In genomic region chr5:114807468-114807867, GRCm38 (mm10) we compare ENCODE assay signal across 12 mouse cellular contexts. TPM values are rescaled to one million over a fixed set of nuclear protein-coding genes. Genes with fewer than 3 reads are reported as not detected.
DNase-seq lines count a peak whose midpoint lies in the region; ATAC-seq lines count a peak whose summit lies in the region.
"Had no signal": no experiment of that assay in that cellular context is flagged by ENCODE, and none has a peak within 500 bp of the region (broad histone marks: within the 10 kb centered on the region; RNA-seq: fewer than 3 reads in every experiment).

No protein-coding gene starts in this region.

- peaks cover 18 to 27% of the 10 kb centered on the region in 2 experiments for H3K4me1 ChIP-seq in heart, embryonic 14.5 days (ENCODE audit: control insufficient read depth in 2 of 2, insufficient read depth in 2 of 2, low read length in 2 of 2)
- H3K4me1 ChIP-seq in midbrain, embryonic 14.5 days (ENCODE audit: control insufficient read depth, insufficient read depth, low read length) = peaks cover 9% of the 10 kb centered on the region
- H3K4me1 ChIP-seq in midbrain, embryonic 11.5 days (ENCODE audit: control insufficient read depth, insufficient read depth, low read length) = peaks cover under 1% of the 10 kb centered on the region; the same call in 1 of the 2 replicates
- peaks cover 41% of the 10 kb centered on the region for H3K4me1 ChIP-seq in limb, embryonic 12.5 days (replicated peaks)
- 0 out of 2 replicates have a peak, but pooled peaks cover 3% of the 10 kb centered on the region for H3K4me1 ChIP-seq in stomach, embryonic 15.5 days

- no peaks in the 10 kb centered on the region for H3K9me3 ChIP-seq in heart, embryonic 14.5 days (ENCODE audit: control insufficient read depth, low read length)
- no peaks in the 10 kb centered on the region for H3K9me3 ChIP-seq in midbrain, embryonic 14.5 days (ENCODE audit: control insufficient read depth, low read length)
- no peaks in the 10 kb centered on the region for H3K9me3 ChIP-seq in midbrain, embryonic 11.5 days (ENCODE audit: control insufficient read depth, low read length)
- H3K9me3 ChIP-seq in limb, embryonic 12.5 days = no peaks in the 10 kb centered on the region
- no peaks in the 10 kb centered on the region for H3K9me3 ChIP-seq in stomach, embryonic 15.5 days

- DNase-seq in heart, adult 9 months (ENCODE audit: low spot score in 2 of 2) = no peak
- DNase-seq in midbrain, embryonic 14.5 days = no peak
- DNase-seq in midbrain, embryonic 11.5 days (ENCODE audit: low spot score, missing footprints) = no peak
- DNase-seq in urinary bladder, adult 18-20 months (ENCODE audit: low spot score in 2 of 2) = no peak
- no peak for DNase-seq in gastrocnemius, postnatal 25 days

- 13% methylated on average over 8 of the region's 8 CpGs for whole genome bisulfite sequencing in heart, embryonic 14.5 days
- WGBS in midbrain, embryonic 14.5 days = 33% methylated on average over 8 of the region's 8 CpGs
- WGBS in midbrain, embryonic 11.5 days = 33% methylated on average over 8 of the region's 8 CpGs
- WGBS in limb, embryonic 12.5 days = 23% methylated on average over 8 of the region's 8 CpGs
- WGBS in stomach, embryonic 15.5 days = 38% methylated on average over 8 of the region's 8 CpGs

- peak overlapping the region; percentile 54 for H3K9ac ChIP-seq in heart, embryonic 14.5 days (ENCODE audit: low read length)
- no peak overlapping the region for H3K9ac ChIP-seq in midbrain, embryonic 14.5 days (replicated peaks; ENCODE audit: low read length)
- no peak overlapping the region for H3K9ac ChIP-seq in midbrain, embryonic 11.5 days (ENCODE audit: low read length)
- H3K9ac ChIP-seq in limb, embryonic 12.5 days (replicated peaks) = no peak overlapping the region
- H3K9ac ChIP-seq in stomach, embryonic 15.5 days = no peak overlapping the region

- no peaks in the 10 kb centered on the region for H3K27me3 ChIP-seq in heart, embryonic 14.5 days (ENCODE audit: control insufficient read depth, insufficient read depth, low read length)
- no peaks in the 10 kb centered on the region for H3K27me3 ChIP-seq in midbrain, embryonic 14.5 days (ENCODE audit: control insufficient read depth, insufficient read depth, low read length)
- H3K27me3 ChIP-seq in midbrain, embryonic 11.5 days (ENCODE audit: control insufficient read depth, insufficient read depth, low read length) = no peaks in the 10 kb centered on the region
- no peaks in the 10 kb centered on the region for H3K27me3 ChIP-seq in limb, embryonic 12.5 days
- H3K27me3 ChIP-seq in stomach, embryonic 15.5 days (replicated peaks) = no peaks in the 10 kb centered on the region
- H3K27me3 ChIP-seq: CH12.LX had no signal

- peaks cover 48% of the 10 kb centered on the region for H3K36me3 ChIP-seq in heart, embryonic 14.5 days (ENCODE audit: control insufficient read depth, insufficient read depth, low read length)
- peaks cover 73% of the 10 kb centered on the region for H3K36me3 ChIP-seq in midbrain, embryonic 14.5 days (ENCODE audit: control insufficient read depth, insufficient read depth, low read length)
- H3K36me3 ChIP-seq in midbrain, embryonic 11.5 days (ENCODE audit: control insufficient read depth, insufficient read depth, low read length) = peaks cover 17% of the 10 kb centered on the region
- peaks cover 71% of the 10 kb centered on the region for H3K36me3 ChIP-seq in limb, embryonic 12.5 days
- H3K36me3 ChIP-seq in stomach, embryonic 15.5 days = peaks cover 38% of the 10 kb centered on the region

- H3K4me3 ChIP-seq in heart, embryonic 14.5 days (ENCODE audit: control insufficient read depth in 1 of 2, insufficient read depth in 1 of 2, low read depth in 1 of 2, low read length in 2 of 2) = peak overlapping the region in 1 of 2 experiments; percentile 3; a peak in 1 of 4 replicates
- H3K4me3 ChIP-seq in midbrain, embryonic 14.5 days (replicated peaks; ENCODE audit: low read depth, low read length) = no peak overlapping the region
- no peak overlapping the region for H3K4me3 ChIP-seq in midbrain, embryonic 11.5 days (ENCODE audit: low read depth, low read length)
- H3K4me3 ChIP-seq in limb, embryonic 12.5 days (replicated peaks) = no peak overlapping the region
- no peak overlapping the region for H3K4me3 ChIP-seq in stomach, embryonic 15.5 days (replicated peaks)

- ATAC-seq in heart, embryonic 14.5 days (ENCODE audit: insufficient number of reproducible peaks, insufficient read depth, low FRiP score, low read depth) = peak; percentile 70
- ATAC-seq in midbrain, embryonic 14.5 days (ENCODE audit: low FRiP score, low TSS enrichment) = no peak
- no peak for ATAC-seq in midbrain, embryonic 11.5 days (ENCODE audit: low FRiP score)
- 0 out of 2 replicates have a peak, but pooled peaks have one; percentile 43 for ATAC-seq in limb, embryonic 12.5 days (ENCODE audit: insufficient number of reproducible peaks, insufficient read depth, low FRiP score, low TSS enrichment, low read depth)
- no peak for ATAC-seq in stomach, embryonic 15.5 days (ENCODE audit: insufficient read depth, low FRiP score, low read depth)

- peak overlapping the region; percentile 80 to 89 for H3K27ac ChIP-seq in heart, embryonic 14.5 days (replicated peaks in 1 of 2; ENCODE audit: control insufficient read depth in 1 of 2, insufficient read depth in 1 of 2, low read depth in 2 of 2, low read length in 2 of 2)
- H3K27ac ChIP-seq in midbrain, embryonic 14.5 days (replicated peaks; ENCODE audit: low read depth, low read length) = 0 out of 2 replicates have a peak overlapping the region, but pooled peaks have one; percentile 20
- H3K27ac ChIP-seq in midbrain, embryonic 11.5 days (ENCODE audit: low read depth, low read length) = no peak overlapping the region
- H3K27ac ChIP-seq in limb, embryonic 12.5 days = peak overlapping the region; percentile 62
- H3K27ac ChIP-seq in stomach, embryonic 15.5 days = peak overlapping the region; percentile 21; the same call in 1 of the 2 replicates

- H3K4me2 ChIP-seq in heart, embryonic 14.5 days (ENCODE audit: low read length) = peak overlapping the region; percentile 49
- H3K4me2 ChIP-seq in midbrain, embryonic 14.5 days (ENCODE audit: low read length) = no peak overlapping the region
- H3K4me2 ChIP-seq in midbrain, embryonic 11.5 days = no peak overlapping the region
- H3K4me2 ChIP-seq in limb, embryonic 12.5 days = no peak overlapping the region
- H3K4me2 ChIP-seq in stomach, embryonic 15.5 days = no peak overlapping the region

RNA-seq across cellular contexts. Expression of gene 1500011B03Rik, which starts 15.8 kb away (rescaled TPM):
- polyA plus RNA-seq in heart, embryonic 14.5 days (2014; fragmentation: Nextera tagmentation; extraction: Ambion mirVana) = 52.5 and 58.7 TPM in 2 replicates
- polyA plus RNA-seq in midbrain, embryonic 14.5 days (2014; fragmentation: Nextera tagmentation; extraction: Ambion mirVana) = 276 and 315 TPM in 2 replicates
- 150 and 157 TPM in 2 replicates for polyA plus RNA-seq in midbrain, embryonic 11.5 days (2014; fragmentation: Nextera tagmentation; extraction: Ambion mirVana)
- polyA plus RNA-seq in limb, embryonic 12.5 days (2016; fragmentation: Nextera tagmentation; extraction: Ambion mirVana) = 95.7 and 99.3 TPM in 2 replicates
- 78.6 and 82.0 TPM in 2 replicates for polyA plus RNA-seq in stomach, embryonic 15.5 days (2015; fragmentation: Nextera tagmentation; extraction: Ambion mirVana)
- 1 to 10 TPM; 5.6 to 7.0 TPM for total RNA-seq in gastrocnemius, postnatal 25 days (2021)

RNA-seq across cellular contexts. Expression of gene Git2, which starts 32.2 kb away (rescaled TPM):
- 32.6 TPM in 2 replicates for polyA plus RNA-seq in heart, embryonic 14.5 days (2014; fragmentation: Nextera tagmentation; extraction: Ambion mirVana)
- polyA plus RNA-seq in midbrain, embryonic 14.5 days (2014; fragmentation: Nextera tagmentation; extraction: Ambion mirVana) = 36.3 and 39.5 TPM in 2 replicates
- 29.5 and 30.0 TPM in 2 replicates for polyA plus RNA-seq in midbrain, embryonic 11.5 days (2014; fragmentation: Nextera tagmentation; extraction: Ambion mirVana)
- polyA plus RNA-seq in limb, embryonic 12.5 days (2016; fragmentation: Nextera tagmentation; extraction: Ambion mirVana) = 46.8 and 48.8 TPM in 2 replicates
- polyA plus RNA-seq in stomach, embryonic 15.5 days (2015; fragmentation: Nextera tagmentation; extraction: Ambion mirVana) = 36.7 and 39.8 TPM in 2 replicates
- total RNA-seq in gastrocnemius, postnatal 25 days (2021) = 10 to 100 TPM; 16.1 to 21.7 TPM

RNA-seq across cellular contexts. Expression of gene Ankrd13a, which starts 33.0 kb away (rescaled TPM):
- polyA plus RNA-seq in heart, embryonic 14.5 days (2014; fragmentation: Nextera tagmentation; extraction: Ambion mirVana) = 41.2 and 42.3 TPM in 2 replicates
- 40.9 and 48.5 TPM in 2 replicates for polyA plus RNA-seq in midbrain, embryonic 14.5 days (2014; fragmentation: Nextera tagmentation; extraction: Ambion mirVana)
- 64.7 and 71.9 TPM in 2 replicates for polyA plus RNA-seq in midbrain, embryonic 11.5 days (2014; fragmentation: Nextera tagmentation; extraction: Ambion mirVana)
- polyA plus RNA-seq in limb, embryonic 12.5 days (2016; fragmentation: Nextera tagmentation; extraction: Ambion mirVana) = 52.9 and 58.5 TPM in 2 replicates
- polyA plus RNA-seq in stomach, embryonic 15.5 days (2015; fragmentation: Nextera tagmentation; extraction: Ambion mirVana) = 48.9 and 49.0 TPM in 2 replicates
- 10 to 100 TPM; 21.7 to 22.1 TPM for total RNA-seq in gastrocnemius, postnatal 25 days (2021)

RNA-seq across cellular contexts. Expression of gene 4930519G04Rik, which starts 46.0 kb away (rescaled TPM):
- not detected in 2 replicates for polyA plus RNA-seq in heart, embryonic 14.5 days (2014; fragmentation: Nextera tagmentation; extraction: Ambion mirVana)
- not detected in 2 replicates for polyA plus RNA-seq in midbrain, embryonic 14.5 days (2014; fragmentation: Nextera tagmentation; extraction: Ambion mirVana)
- not detected in 2 replicates for polyA plus RNA-seq in midbrain, embryonic 11.5 days (2014; fragmentation: Nextera tagmentation; extraction: Ambion mirVana)
- polyA plus RNA-seq in limb, embryonic 12.5 days (2016; fragmentation: Nextera tagmentation; extraction: Ambion mirVana) = not detected in 2 replicates
- polyA plus RNA-seq in stomach, embryonic 15.5 days (2015; fragmentation: Nextera tagmentation; extraction: Ambion mirVana) = not detected in 2 replicates
- not detected for total RNA-seq in gastrocnemius, postnatal 25 days (2021)
- total RNA-seq: CH12.LX; left cerebral cortex, postnatal 14 days had no signal
- polyA plus RNA-seq: neural tube, embryonic 14.5 days had no signal

RNA-seq across cellular contexts. Expression of gene Gm9936, which starts 51.0 kb away (rescaled TPM):
- not detected in 2 replicates for polyA plus RNA-seq in heart, embryonic 14.5 days (2014; fragmentation: Nextera tagmentation; extraction: Ambion mirVana)
- polyA plus RNA-seq in midbrain, embryonic 14.5 days (2014; fragmentation: Nextera tagmentation; extraction: Ambion mirVana) = 3.4 and 3.5 TPM in 2 replicates
- polyA plus RNA-seq in midbrain, embryonic 11.5 days (2014; fragmentation: Nextera tagmentation; extraction: Ambion mirVana) = 0.28 and 0.56 TPM in 2 replicates
- 0.23 and 0.31 TPM in 2 replicates for polyA plus RNA-seq in limb, embryonic 12.5 days (2016; fragmentation: Nextera tagmentation; extraction: Ambion mirVana)
- polyA plus RNA-seq in stomach, embryonic 15.5 days (2015; fragmentation: Nextera tagmentation; extraction: Ambion mirVana) = 0.09 and 0.12 TPM in 2 replicates
- not detected for total RNA-seq in gastrocnemius, postnatal 25 days (2021)
- total RNA-seq: granulocyte monocyte progenitor cell, adult 5-6 weeks had no signal

Comparison
In these comparisons a context has a peak if more than half of its experiments do, and no peak if none do; other contexts are left out.
1. ATAC-seq: peak in heart, embryonic 14.5 days (single experiment) and limb, embryonic 12.5 days (single experiment); none in midbrain, embryonic 14.5 days (single experiment), midbrain, embryonic 11.5 days (single experiment) and stomach, embryonic 15.5 days (single experiment).